Mouse (Mus musculus): Measurements from ENCODE around the gene Dpyd. TPM values are rescaled to one million over a fixed set of nuclear protein-coding genes. Genes with fewer than 3 reads are reported as not detected.

The Dpyd gene
- polyA plus RNA-seq, 1 experiment from 2014 or later: 18.0 TPM

GRCm38 (mm10) chr3:118850613-118851527, 288.9 kb downstream of the Dpyd start:
- Histone ChIP-seq H3K27me3 (ENCODE audit: control insufficient read depth, insufficient read depth, low read length) (no peaks in the 10 kb centered on the region), H3K4me1 (ENCODE audit: control insufficient read depth, insufficient read depth, low read length) (0 out of 2 replicates have a peak, but pooled peaks cover 4% of the 10 kb centered on the region), H3K9me3 (replicated peaks; ENCODE audit: control insufficient read depth, low read length) (no peaks in the 10 kb centered on the region), H3K4me2 (ENCODE audit: low read depth, low read length) (no peak overlapping the region), H3K9ac (ENCODE audit: low read length) (no peak overlapping the region), H3K27ac (ENCODE audit: low read length) (no peak overlapping the region), H3K4me3 (replicated peaks; ENCODE audit: low read length) (no peak overlapping the region), H3K36me3 (ENCODE audit: control insufficient read depth, insufficient read depth, low read length) (no peaks in the 10 kb centered on the region)
- 40% methylated on average over 4 of the region's 4 CpGs for WGBS
- ATAC-seq (ENCODE audit: insufficient read depth, low FRiP score): no peak

DNA sequence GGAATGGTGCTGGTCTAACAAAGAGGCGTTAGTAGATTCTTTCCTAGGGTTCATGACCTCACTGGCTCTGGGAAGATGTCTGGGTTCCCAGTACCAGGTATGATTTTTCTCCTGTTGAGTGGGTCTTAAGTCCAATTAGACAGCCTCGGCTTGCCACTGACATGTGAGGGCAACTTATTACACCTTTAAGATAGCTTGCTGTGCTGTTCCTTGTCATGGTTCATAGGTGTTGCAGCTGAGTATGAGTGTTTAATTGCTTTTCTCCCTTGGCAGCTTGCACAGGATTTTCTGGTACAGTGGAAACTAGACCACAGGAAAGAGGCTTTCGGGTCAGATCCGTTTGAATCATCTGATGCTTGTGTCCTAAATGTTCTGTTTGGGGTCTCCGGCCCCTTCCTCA, 290.8 kb downstream of the Dpyd start:
- Histone ChIP-seq H3K4me2 (ENCODE audit: low read depth, low read length) (no peak overlapping the region), H3K27ac (ENCODE audit: low read length) (no peak overlapping the region), H3K4me1 (ENCODE audit: control insufficient read depth, insufficient read depth, low read length) (0 out of 2 replicates have a peak, but pooled peaks cover 4% of the 10 kb centered on the region), H3K4me3 (replicated peaks; ENCODE audit: low read length) (no peak overlapping the region), H3K27me3 (ENCODE audit: control insufficient read depth, insufficient read depth, low read length) (no peaks in the 10 kb centered on the region), H3K9me3 (replicated peaks; ENCODE audit: control insufficient read depth, low read length) (no peaks in the 10 kb centered on the region), H3K9ac (ENCODE audit: low read length) (no peak overlapping the region), H3K36me3 (ENCODE audit: control insufficient read depth, insufficient read depth, low read length) (no peaks in the 10 kb centered on the region)
- WGBS: 89% methylated on average over 5 of the region's 5 CpGs
- ATAC-seq (ENCODE audit: insufficient read depth, low FRiP score): no peak

DNA sequence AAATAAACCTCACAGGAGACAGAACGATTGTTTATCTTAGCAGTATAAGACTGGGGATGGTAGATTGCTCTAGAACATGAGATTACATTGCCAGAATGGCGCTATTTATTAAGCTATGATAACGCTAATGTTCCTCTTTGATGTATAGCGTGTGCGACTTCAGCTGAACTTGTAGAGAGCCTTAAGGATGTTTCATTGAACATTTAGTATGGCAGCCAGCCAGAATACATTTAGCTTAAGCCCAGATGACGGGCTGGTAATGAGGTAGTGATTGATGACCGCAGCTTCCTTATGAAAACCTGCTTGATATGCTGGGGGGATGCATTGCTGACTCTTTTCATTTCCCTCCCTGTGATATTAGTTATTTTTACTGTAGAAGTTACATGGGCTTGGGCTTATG, 293.5 kb downstream of the Dpyd start:
- H3K9ac ChIP-seq (ENCODE audit: low read length): no peak overlapping the region
- WGBS: 33% methylated on average over 7 of the region's 7 CpGs
- no peaks in the 10 kb centered on the region for H3K36me3 ChIP-seq (ENCODE audit: control insufficient read depth, insufficient read depth, low read length)
- no peak for ATAC-seq (ENCODE audit: insufficient read depth, low FRiP score)
- no peak overlapping the region for H3K4me2 ChIP-seq (ENCODE audit: low read depth, low read length)
- no peak overlapping the region for H3K27ac ChIP-seq (ENCODE audit: low read length)
- H3K4me3 ChIP-seq (replicated peaks; ENCODE audit: low read length): no peak overlapping the region
- H3K9me3 ChIP-seq (replicated peaks; ENCODE audit: control insufficient read depth, low read length): no peaks in the 10 kb centered on the region
- 0 out of 2 replicates have a peak, but pooled peaks cover 4% of the 10 kb centered on the region for H3K4me1 ChIP-seq (ENCODE audit: control insufficient read depth, insufficient read depth, low read length)
- no peaks in the 10 kb centered on the region for H3K27me3 ChIP-seq (ENCODE audit: control insufficient read depth, insufficient read depth, low read length)

DNA sequence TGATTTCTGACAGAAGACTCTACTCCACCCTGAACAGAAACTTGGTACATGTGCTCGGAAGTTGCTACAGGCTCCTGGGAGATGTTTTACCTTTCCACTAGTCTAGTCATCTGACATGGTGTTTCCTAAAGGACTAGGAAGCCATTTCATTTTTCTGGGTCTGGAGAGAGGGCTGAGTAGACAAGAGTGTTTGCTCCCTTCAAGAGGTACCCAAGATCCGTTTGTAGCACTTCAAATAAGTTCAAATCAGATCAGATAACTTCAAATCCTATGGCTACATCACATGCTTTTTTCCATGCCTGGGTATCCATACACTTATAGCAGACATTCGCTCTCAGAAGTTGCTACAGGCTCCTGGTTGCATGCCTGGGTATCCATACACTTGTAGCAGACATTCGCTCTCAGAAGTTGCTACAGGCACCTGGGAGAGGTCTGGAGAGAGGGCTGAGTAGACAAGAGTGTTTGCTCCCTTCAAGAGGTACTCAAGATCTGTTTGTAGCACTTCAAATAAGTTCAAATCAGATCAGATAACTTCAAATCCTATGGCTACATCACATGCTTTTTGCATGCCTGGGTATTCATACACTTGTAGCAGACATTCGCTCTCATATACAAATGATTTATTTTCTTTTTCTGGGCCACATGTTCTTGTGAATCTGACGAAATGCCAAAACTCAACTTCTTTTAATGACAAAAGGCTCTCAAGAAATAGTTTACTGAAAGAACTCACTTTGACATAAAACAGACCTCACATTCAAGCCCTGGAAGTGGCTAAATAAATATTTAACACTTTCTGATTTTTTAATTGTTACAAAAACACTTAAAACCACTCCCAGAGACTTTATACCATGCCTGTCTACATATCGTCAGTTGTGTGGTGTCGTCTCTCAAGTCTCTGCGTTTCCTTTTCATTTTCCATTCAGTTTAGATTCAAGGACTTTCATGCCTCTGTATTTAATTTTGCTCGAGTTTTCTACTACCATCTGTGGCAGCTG, 307.5 kb downstream of the Dpyd start:
- Histone ChIP-seq H3K4me3 (replicated peaks; ENCODE audit: low read length) (no peak overlapping the region), H3K27me3 (ENCODE audit: control insufficient read depth, insufficient read depth, low read length) (no peaks in the 10 kb centered on the region), H3K36me3 (ENCODE audit: control insufficient read depth, insufficient read depth, low read length) (no peaks in the 10 kb centered on the region), H3K4me1 (ENCODE audit: control insufficient read depth, insufficient read depth, low read length) (no peaks in the 10 kb centered on the region), H3K27ac (ENCODE audit: low read length) (no peak overlapping the region), H3K9ac (ENCODE audit: low read length) (no peak overlapping the region), H3K9me3 (replicated peaks; ENCODE audit: control insufficient read depth, low read length) (no peaks in the 10 kb centered on the region), H3K4me2 (ENCODE audit: low read depth, low read length) (no peak overlapping the region)
- WGBS: 52% methylated on average over 10 of the region's 10 CpGs
- no peak for ATAC-seq (ENCODE audit: insufficient read depth, low FRiP score)

- ATAC-seq (ENCODE audit: insufficient read depth, low FRiP score): no peak
- no peak overlapping the region for H3K9ac ChIP-seq (ENCODE audit: low read length)
- WGBS: 79% methylated on average over 2 of the region's 2 CpGs
These were observed 313.9 kb downstream of the Dpyd start for GRCm38 (mm10) chr3:118875871-118876270.

GRCm38 (mm10) chr3:118899036-118899435, 337.1 kb downstream of the Dpyd start:
- Histone ChIP-seq H3K27me3 (ENCODE audit: control insufficient read depth, insufficient read depth, low read length) (no peaks in the 10 kb centered on the region), H3K4me1 (ENCODE audit: control insufficient read depth, insufficient read depth, low read length) (no peaks in the 10 kb centered on the region), H3K9ac (ENCODE audit: low read length) (no peak overlapping the region), H3K9me3 (replicated peaks; ENCODE audit: control insufficient read depth, low read length) (no peaks in the 10 kb centered on the region), H3K4me2 (ENCODE audit: low read depth, low read length) (no peak overlapping the region), H3K27ac (ENCODE audit: low read length) (no peak overlapping the region), H3K4me3 (replicated peaks; ENCODE audit: low read length) (no peak overlapping the region), H3K36me3 (ENCODE audit: control insufficient read depth, insufficient read depth, low read length) (no peaks in the 10 kb centered on the region)
- ATAC-seq (ENCODE audit: insufficient read depth, low FRiP score): no peak
- WGBS: 88% methylated on average over 11 of the region's 11 CpGs

More at GRCm38 (mm10) chr3:118875871-118876270, 313.9 kb downstream of the Dpyd start:
- Histone ChIP-seq H3K27ac (ENCODE audit: low read length) (no peak overlapping the region), H3K4me2 (ENCODE audit: low read depth, low read length) (no peak overlapping the region), H3K4me3 (replicated peaks; ENCODE audit: low read length) (no peak overlapping the region), H3K9me3 (replicated peaks; ENCODE audit: control insufficient read depth, low read length) (no peaks in the 10 kb centered on the region), H3K27me3 (ENCODE audit: control insufficient read depth, insufficient read depth, low read length) (no peaks in the 10 kb centered on the region), H3K4me1 (ENCODE audit: control insufficient read depth, insufficient read depth, low read length) (no peaks in the 10 kb centered on the region), H3K36me3 (ENCODE audit: control insufficient read depth, insufficient read depth, low read length) (no peaks in the 10 kb centered on the region)

DNA sequence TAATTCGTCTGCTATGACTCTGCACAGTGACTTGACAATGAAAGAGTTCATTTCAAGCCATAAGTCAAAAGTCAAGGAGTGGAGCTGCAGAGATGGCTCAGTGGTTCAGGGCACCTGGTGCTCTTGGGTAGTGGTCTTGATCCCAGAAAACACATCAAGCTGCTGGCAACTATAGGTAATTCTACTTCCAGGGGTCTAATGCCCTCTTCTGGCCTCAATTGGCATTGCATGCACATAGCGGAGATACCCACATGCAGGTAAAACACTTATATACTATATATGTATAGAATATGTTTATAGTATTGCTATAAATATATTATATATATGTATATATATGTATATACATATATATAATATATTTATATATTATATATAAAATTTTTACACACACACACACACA, 429.4 kb downstream of the Dpyd start:
- Histone ChIP-seq H3K9ac (ENCODE audit: low read length) (no peak overlapping the region), H3K9me3 (replicated peaks; ENCODE audit: control insufficient read depth, low read length) (0 out of 2 replicates have a peak, but pooled peaks cover 3% of the 10 kb centered on the region), H3K27me3 (ENCODE audit: control insufficient read depth, insufficient read depth, low read length) (no peaks in the 10 kb centered on the region), H3K36me3 (ENCODE audit: control insufficient read depth, insufficient read depth, low read length) (no peaks in the 10 kb centered on the region), H3K4me2 (ENCODE audit: low read depth, low read length) (no peak overlapping the region), H3K4me3 (replicated peaks; ENCODE audit: low read length) (no peak overlapping the region), H3K4me1 (ENCODE audit: control insufficient read depth, insufficient read depth, low read length) (no peaks in the 10 kb centered on the region), H3K27ac (ENCODE audit: low read length) (no peak overlapping the region)
- no peak for ATAC-seq (ENCODE audit: insufficient read depth, low FRiP score)
- 89% methylated on average over 2 of the region's 2 CpGs for WGBS

DNA sequence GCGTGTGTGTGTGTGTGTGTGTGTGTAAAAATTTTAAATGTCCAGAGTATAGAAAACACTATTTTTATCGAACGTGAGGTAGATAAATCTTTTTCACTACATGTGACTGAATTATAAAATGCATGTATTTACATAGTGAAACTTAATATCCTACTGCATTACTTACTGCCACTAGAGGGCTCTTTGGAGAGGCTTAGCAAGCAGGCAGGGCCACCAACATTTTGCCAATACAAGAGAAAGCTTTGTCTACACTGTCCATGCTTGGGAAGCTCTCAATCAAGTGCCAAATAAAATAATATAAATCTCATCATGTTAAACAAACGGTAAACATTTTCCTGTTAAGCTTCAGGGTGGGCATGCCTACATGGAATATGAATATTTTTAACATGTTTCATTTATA, 429.9 kb downstream of the Dpyd start:
- Histone ChIP-seq H3K9me3 (replicated peaks; ENCODE audit: control insufficient read depth, low read length) (0 out of 2 replicates have a peak, but pooled peaks cover 3% of the 10 kb centered on the region), H3K4me3 (replicated peaks; ENCODE audit: low read length) (no peak overlapping the region), H3K36me3 (ENCODE audit: control insufficient read depth, insufficient read depth, low read length) (no peaks in the 10 kb centered on the region), H3K27me3 (ENCODE audit: control insufficient read depth, insufficient read depth, low read length) (no peaks in the 10 kb centered on the region), H3K27ac (ENCODE audit: low read length) (no peak overlapping the region), H3K9ac (ENCODE audit: low read length) (no peak overlapping the region), H3K4me2 (ENCODE audit: low read depth, low read length) (no peak overlapping the region), H3K4me1 (ENCODE audit: control insufficient read depth, insufficient read depth, low read length) (no peaks in the 10 kb centered on the region)
- no peak for ATAC-seq (ENCODE audit: insufficient read depth, low FRiP score)
- WGBS: 87% methylated on average over 4 of the region's 4 CpGs

DNA sequence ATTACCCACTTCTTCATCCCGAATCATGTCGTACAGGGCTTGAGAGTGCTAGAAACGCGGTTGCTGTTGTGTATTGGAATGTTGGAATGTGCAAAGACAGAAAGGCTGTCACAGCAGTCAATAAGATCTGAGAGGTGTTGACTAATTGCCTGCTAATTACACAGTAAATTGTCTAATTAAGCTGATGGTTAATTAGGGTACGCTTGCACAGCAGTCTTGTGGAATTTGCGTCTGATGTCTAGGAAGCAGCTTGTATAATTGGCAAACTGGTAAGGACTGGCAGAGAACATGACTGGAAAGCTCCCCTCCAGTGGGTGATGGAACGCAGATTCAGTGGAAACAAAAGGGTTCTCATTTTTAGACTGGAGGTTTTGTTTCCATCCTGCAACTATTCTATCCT, 459.3 kb downstream of the Dpyd start:
- Histone ChIP-seq H3K27me3 (ENCODE audit: control insufficient read depth, insufficient read depth, low read length) (no peaks in the 10 kb centered on the region), H3K36me3 (ENCODE audit: control insufficient read depth, insufficient read depth, low read length) (no peaks in the 10 kb centered on the region), H3K4me2 (ENCODE audit: low read depth, low read length) (no peak overlapping the region), H3K4me1 (ENCODE audit: control insufficient read depth, insufficient read depth, low read length) (no peaks in the 10 kb centered on the region), H3K27ac (ENCODE audit: low read length) (no peak overlapping the region), H3K4me3 (replicated peaks; ENCODE audit: low read length) (no peak overlapping the region), H3K9ac (ENCODE audit: low read length) (no peak overlapping the region), H3K9me3 (replicated peaks; ENCODE audit: control insufficient read depth, low read length) (no peaks in the 10 kb centered on the region)
- WGBS: 69% methylated on average over 7 of the region's 7 CpGs
- ATAC-seq (ENCODE audit: insufficient read depth, low FRiP score): no peak
